Mouse (Mus musculus) CD4-positive, CD25-positive, alpha-beta regulatory T cell, adult 9 weeks (primary cell): ENCODE measurements around the gene Scgb2b3. TPM values are rescaled to one million over a fixed set of nuclear protein-coding genes. Genes with fewer than 3 reads are reported as not detected.

Experiments
- polyA plus RNA-seq: library from polyadenylated mRNA; unstranded; fragments of 100-300 nt; shearing (Covaris generic); gene quantifications from one replicate; pipeline ENCODE4 v1.2.1, GENCODE M21; 2017

The Scgb2b3 gene
- not detected for polyA plus RNA-seq

DNA sequence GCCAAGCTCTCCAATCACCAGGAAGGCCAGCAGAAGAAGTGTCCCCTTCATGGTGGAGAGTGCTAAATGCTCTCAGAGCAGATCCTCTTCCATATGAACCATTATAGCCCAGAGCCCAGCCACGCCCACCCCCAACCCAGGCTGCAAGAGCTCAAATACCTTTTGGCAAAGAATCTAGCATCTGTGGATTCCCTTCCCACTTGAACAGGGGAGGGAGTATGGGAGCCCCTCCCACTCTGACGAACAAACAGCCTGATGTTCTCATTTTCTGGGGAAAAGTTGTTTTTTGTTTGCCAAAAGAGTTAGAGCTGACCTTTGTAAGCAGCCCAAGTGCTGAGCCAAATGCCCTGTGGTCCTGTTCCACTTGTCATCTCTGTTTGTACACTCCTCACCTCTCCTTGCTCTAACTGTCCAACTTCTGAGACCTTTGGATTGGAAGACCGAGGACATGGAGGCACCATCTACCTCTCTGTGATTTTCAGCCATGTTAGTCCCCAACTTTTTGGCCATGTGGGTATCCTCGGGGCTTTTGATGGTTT, at the start of gene Scgb2b3:
Scgb2b3 (minus strand) TSS at position 51 of the 539 bp plus-strand sequence.

DNA sequence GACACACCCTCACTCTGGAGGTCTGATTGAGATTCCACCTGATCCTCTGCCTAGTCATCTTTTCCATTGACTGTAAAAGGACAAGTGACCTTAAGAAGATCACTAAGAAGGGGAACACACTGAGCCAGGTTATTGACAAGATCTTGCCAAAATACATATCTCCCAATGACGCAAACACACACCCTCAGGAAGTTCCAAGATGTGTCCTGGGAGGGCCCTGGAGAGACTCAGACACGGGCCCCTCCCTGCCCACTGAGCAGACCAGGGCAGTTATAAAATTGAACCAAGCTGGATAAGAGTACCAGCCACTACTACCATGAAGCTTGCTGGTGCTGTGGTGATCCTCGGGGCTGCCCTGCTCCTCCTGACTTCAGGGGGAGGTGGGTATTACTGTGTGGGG, 13.4 kb upstream of the Scgb2b3 start, which contains the start of gene Scgb1b3:
Scgb1b3 (plus strand) TSS at position 301 of the 400 bp plus-strand sequence.

Other genes with a start within 250 kb of the Scgb2b3 start
- 9.4 TPM for gene Hpn, start 246.8 kb downstream of the Scgb2b3 start, polyA plus RNA-seq
- not detected for gene Scn1b, start 235.1 kb downstream of the Scgb2b3 start, polyA plus RNA-seq
- 192 TPM for gene Gramd1a, start 206.2 kb downstream of the Scgb2b3 start, polyA plus RNA-seq
- gene Scgb2b2, start 71.6 kb downstream of the Scgb2b3 start, polyA plus RNA-seq, result not detected
- not detected for gene Scgb1b2, start 70.3 kb downstream of the Scgb2b3 start, polyA plus RNA-seq
- gene Scgb1b3, start 13.5 kb upstream of the Scgb2b3 start, polyA plus RNA-seq, result not detected